Mouse (Mus musculus) adrenal gland, postnatal 10 days (tissue): Measurements from ENCODE around the gene Cecr2. TPM values are rescaled to one million over a fixed set of nuclear protein-coding genes. Genes with fewer than 3 reads are reported as not detected.
"Not testable (repeated sequence)": the region's sequence is repeated elsewhere in the genome, so short reads cannot be mapped to it uniquely, and the experiment has no call there.

Source experiments
- DNase-seq: peaks from one replicate; pipeline ENCODE4 v3.0.0; 2021; ENCODE audit warnings: mixed read lengths
- total RNA-seq, 2 experiments: library from RNA; stranded (reverse); gene quantifications; 2 replicates each; pipeline ENCODE4 v1.2.3; 2021

The Cecr2 gene
- total RNA-seq, 2 experiments from 2014 or later: 15.7 to 29.4 TPM

GRCm38 (mm10) chr6:120773149-120773628 is 107.0 kb downstream of the Cecr2 start, which contains the start of gene Slc25a18:
Gene Slc25a18 (plus strand): TSS chr6:120773578.
- DNase-seq: no peak

GRCm38 (mm10) chr6:120773763-120774162 is 107.6 kb downstream of the Cecr2 start:
- no peak for DNase-seq

GRCm38 (mm10) chr6:120776286-120776685 is 110.1 kb downstream of the Cecr2 start:
- no peak for DNase-seq

GRCm38 (mm10) chr6:120777533-120777932 is 111.4 kb downstream of the Cecr2 start:
- DNase-seq: no peak

- no peak for DNase-seq
Measured at GRCm38 (mm10) chr6:120778226-120778625, 112.1 kb downstream of the Cecr2 start.

GRCm38 (mm10) chr6:120782948-120783347 is 116.8 kb downstream of the Cecr2 start:
- DNase-seq: no peak

GRCm38 (mm10) chr6:120784351-120784750 is 118.2 kb downstream of the Cecr2 start:
- no peak for DNase-seq

- DNase-seq: no peak
Measured at GRCm38 (mm10) chr6:120788068-120788607, 122.0 kb downstream of the Cecr2 start.

- no peak for DNase-seq
Measured at GRCm38 (mm10) chr6:120788904-120789303, 122.7 kb downstream of the Cecr2 start.

- DNase-seq: no peak
Measured at GRCm38 (mm10) chr6:120790153-120790552, 124.0 kb downstream of the Cecr2 start.

- no peak for DNase-seq
Measured at GRCm38 (mm10) chr6:120790717-120791116, 124.5 kb downstream of the Cecr2 start.

- no peak for DNase-seq
Measured at GRCm38 (mm10) chr6:120792947-120793346, 126.8 kb downstream of the Cecr2 start.

GRCm38 (mm10) chr6:120795422-120796086 is 129.4 kb downstream of the Cecr2 start:
- DNase-seq: no peak

GRCm38 (mm10) chr6:120796111-120796510 is 129.9 kb downstream of the Cecr2 start:
- DNase-seq: no peak

GRCm38 (mm10) chr6:120798019-120798418 is 131.8 kb downstream of the Cecr2 start:
- no peak for DNase-seq

- DNase-seq: no peak
Measured at GRCm38 (mm10) chr6:120798905-120799304, 132.7 kb downstream of the Cecr2 start.

GRCm38 (mm10) chr6:120799581-120800041 is 133.4 kb downstream of the Cecr2 start:
- no peak for DNase-seq

- DNase-seq: no peak
Measured at GRCm38 (mm10) chr6:120806999-120807737, 141.0 kb downstream of the Cecr2 start.

- no peak for DNase-seq
Measured at GRCm38 (mm10) chr6:120807738-120808081, 141.5 kb downstream of the Cecr2 start.

GRCm38 (mm10) chr6:120811999-120812398 is 145.8 kb downstream of the Cecr2 start:
- DNase-seq: not testable (repeated sequence)

GRCm38 (mm10) chr6:120819294-120819693 is 153.1 kb downstream of the Cecr2 start:
- DNase-seq: no peak

GRCm38 (mm10) chr6:120820144-120820543 is 154.0 kb downstream of the Cecr2 start:
- peak; percentile 63 for DNase-seq
